Mouse (Mus musculus) heart, adult 2 months (tissue): ENCODE measurements around the gene Ip6k1. TPM values are rescaled to one million over a fixed set of nuclear protein-coding genes. Genes with fewer than 3 reads are reported as not detected.

Source experiments
- DNase-seq, 2 experiments: peaks; one replicate each; pipeline ENCODE4 v3.0.0; 2021
- H3K27ac ChIP-seq: fragments of 200-600 bp; 2 replicates; pipeline ENCODE4 v1.8.1; 2022
- H3K27me3 ChIP-seq: fragments of 200-500 bp; 2 replicates; pipeline ENCODE4 v1.6.1; 2012; ENCODE audit warnings: mild to moderate bottlenecking, low read length, inconsistent platforms, mixed read lengths; ENCODE audit not compliant: control insufficient read depth, insufficient read depth
- H3K36me3 ChIP-seq: fragments of 200-500 bp; 2 replicates; pipeline ENCODE4 v1.6.1; 2012; ENCODE audit warnings: low read length, inconsistent platforms; ENCODE audit not compliant: control insufficient read depth, insufficient read depth
- H3K4me1 ChIP-seq: fragments of 200-500 bp; 2 replicates; pipeline ENCODE4 v1.6.1; 2011; ENCODE audit warnings: low read length; ENCODE audit not compliant: control insufficient read depth, insufficient read depth
- H3K4me3 ChIP-seq: fragments of 200-600 bp; 2 replicates; pipeline ENCODE4 v1.8.1; 2022
- H3K79me2 ChIP-seq: fragments of 200-500 bp; replicated peaks from 2 replicates; pipeline ENCODE4 v1.6.1; 2012; ENCODE audit warnings: mild to moderate bottlenecking, inconsistent platforms, low read length, moderate library complexity, mixed read lengths; ENCODE audit not compliant: control insufficient read depth, insufficient read depth
- H3K9ac ChIP-seq: fragments of 200-500 bp; 2 replicates; pipeline ENCODE4 v1.6.1; 2012; ENCODE audit warnings: low read depth, mild to moderate bottlenecking, control low read depth, inconsistent platforms, low read length, mixed read lengths
- CTCF ChIP-seq: fragments of 200-600 bp; IDR thresholded peaks from 2 replicates; pipeline ENCODE4 v1.8.1; 2022; ENCODE audit warnings: antibody characterized with exemption, mild to moderate bottlenecking, moderate library complexity
- EP300 ChIP-seq: fragments of 200-500 bp; IDR thresholded peaks from 2 replicates; pipeline ENCODE4 v1.6.1; 2011; ENCODE audit warnings: low read depth, low read length, control low read depth; ENCODE audit not compliant: insufficient read depth
- POLR2A ChIP-seq: fragments of 200-500 bp; IDR thresholded peaks from 2 replicates; pipeline ENCODE4 v1.6.1; 2011; ENCODE audit warnings: mild to moderate bottlenecking, low read depth, low read length, control low read depth; ENCODE audit not compliant: insufficient read depth
- WGBS: fragments of 180-500 bp; shearing (Covaris S2); methylation state at CpG from one replicate; pipeline ENCODE4 v1.1.7; 2018; 5-methylcytosine and 5-hydroxymethylcytosine counted together
- intact Hi-C: fragments of 180-260 bp; cut with DNase I; formaldehyde crosslinking; loops from one replicate; pipeline ENCODE4 v1.15.1; 2025
- polyA plus RNA-seq: library from polyadenylated mRNA; depleted of rRNA; stranded (reverse); fragments of >200 nt; gene quantifications from 2 replicates; pipeline ENCODE4 v1.2.3, GENCODE M21; 2012
- total RNA-seq, 2 experiments: library from RNA; stranded (reverse); gene quantifications; 2 replicates each; pipeline ENCODE4 v1.2.3; 2021

The Ip6k1 gene
- total and polyA plus RNA-seq, 3 experiments: 30.9 to 46.0 (median 39.8) TPM

GRCm38 (mm10) chr9:108083561-108083960 lies 81.3 kb downstream of the Ip6k1 start:
- Histone ChIP-seq H3K79me2 (no peaks in the 10 kb centered on the region), H3K27ac (no peak overlapping the region), H3K27me3 (no peaks in the 10 kb centered on the region), H3K36me3 (no peaks in the 10 kb centered on the region), H3K4me1 (peaks cover 3% of the 10 kb centered on the region), H3K9ac (no peak overlapping the region), H3K4me3 (no peak overlapping the region)
- intact Hi-C loops: no loop called here
- no peak for TF ChIP-seq CTCF
- no peak for TF ChIP-seq EP300
- 0 out of 2 replicates have a peak, but pooled peaks have one; percentile 5 for TF ChIP-seq POLR2A
- WGBS: 54% methylated on average over 6 of the region's 6 CpGs
- no peak for DNase-seq

GRCm38 (mm10) chr9:108085261-108085660 lies 83.0 kb downstream of the Ip6k1 start:
- Histone ChIP-seq H3K27me3 (no peaks in the 10 kb centered on the region), H3K4me3 (no peak overlapping the region), H3K4me1 (no peaks in the 10 kb centered on the region), H3K36me3 (no peaks in the 10 kb centered on the region), H3K9ac (no peak overlapping the region), H3K27ac (no peak overlapping the region), H3K79me2 (no peaks in the 10 kb centered on the region)
- 95% methylated on average over 4 of the region's 4 CpGs for WGBS
- DNase-seq: no peak
- TF ChIP-seq CTCF (no peak), EP300 (no peak), POLR2A (no peak)
- intact Hi-C loops: no loop called here

GRCm38 (mm10) chr9:108090611-108091120 lies 88.4 kb downstream of the Ip6k1 start:
- no peak for TF ChIP-seq POLR2A
- Histone ChIP-seq H3K4me3 (no peak overlapping the region), H3K36me3 (no peaks in the 10 kb centered on the region), H3K27ac (no peak overlapping the region), H3K27me3 (no peaks in the 10 kb centered on the region), H3K4me1 (peaks cover 3% of the 10 kb centered on the region), H3K79me2 (no peaks in the 10 kb centered on the region), H3K9ac (no peak overlapping the region)
- 96% methylated on average over 7 of the region's 7 CpGs for WGBS
- no peak for DNase-seq
- intact Hi-C loops: no loop called here

- no peak for DNase-seq
- no peak for TF ChIP-seq EP300
- TF ChIP-seq CTCF: no peak
- no peak for TF ChIP-seq POLR2A
- no peaks in the 10 kb centered on the region for H3K79me2 ChIP-seq
- WGBS: 66% methylated on average over 10 of the region's 10 CpGs
- 0 out of 2 replicates have a peak overlapping the region, but pooled peaks have one; percentile 3 for H3K9ac ChIP-seq
- peak overlapping the region; percentile 83 for H3K4me3 ChIP-seq
- H3K36me3 ChIP-seq: no peaks in the 10 kb centered on the region
- H3K4me1 ChIP-seq: peaks cover 3% of the 10 kb centered on the region
- intact Hi-C loops: no loop called here
- H3K27me3 ChIP-seq: no peaks in the 10 kb centered on the region
- H3K27ac ChIP-seq: no peak overlapping the region
These were observed 91.3 kb downstream of the Ip6k1 start for GRCm38 (mm10) chr9:108093586-108093985.

GRCm38 (mm10) chr9:108094184-108094941 lies 92.1 kb downstream of the Ip6k1 start, which contains the start of gene Apeh:
Gene Apeh, minus strand, starts transcription at chr9:108094606.
- H3K9ac ChIP-seq: peak within 1 kb of the TSS; percentile 85
- peaks cover 3% of the 10 kb centered on the region for H3K4me1 ChIP-seq
- WGBS: 2% methylated on average over 52 of the region's 52 CpGs
- H3K79me2 ChIP-seq: no peaks in the 10 kb centered on the region
- intact Hi-C loops: no loop called here
- peak; percentile 39 for TF ChIP-seq CTCF
- TF ChIP-seq EP300: no peak
- TF ChIP-seq POLR2A: peak; percentile 55
- H3K27me3 ChIP-seq: no peaks in the 10 kb centered on the region
- H3K27ac ChIP-seq: peak within 1 kb of the TSS; percentile 67
- no peaks in the 10 kb centered on the region for H3K36me3 ChIP-seq
- peak; percentile 96 for DNase-seq
- peak within 1 kb of the TSS; percentile 83 for H3K4me3 ChIP-seq

GRCm38 (mm10) chr9:108094998-108095411 lies 92.7 kb downstream of the Ip6k1 start:
- Histone ChIP-seq H3K4me1 (peaks cover 3% of the 10 kb centered on the region), H3K36me3 (no peaks in the 10 kb centered on the region), H3K79me2 (no peaks in the 10 kb centered on the region), H3K27ac (peak overlapping the region; percentile 67), H3K9ac (peak overlapping the region; percentile 36), H3K4me3 (peak overlapping the region; percentile 83), H3K27me3 (no peaks in the 10 kb centered on the region)
- WGBS: under 1% methylated on average over 16 of the region's 16 CpGs
- intact Hi-C loops: loop anchor here (1.0 kb wide), 4 partner anchors 41 to 189 kb away; no protein-coding TSS in a partner anchor
- DNase-seq: peak in 1 of 2 experiments; percentile 56
- TF ChIP-seq EP300: no peak
- TF ChIP-seq CTCF: no peak
- no peak for TF ChIP-seq POLR2A
